Mouse (Mus musculus): Measurements from ENCODE around the gene Pygo1. TPM values are rescaled to one million over a fixed set of nuclear protein-coding genes. Genes with fewer than 3 reads are reported as not detected.

Pygo1 gene
- polyA plus RNA-seq, 1 experiment: 0.45 TPM

- Histone ChIP-seq H3K4me1 (ENCODE audit: control insufficient read depth, insufficient read depth, low read length) (no peaks in the 10 kb centered on the region; the same call in 1 of the 2 replicates), H3K27ac (ENCODE audit: control insufficient read depth, insufficient read depth, low read depth, low read length, poor library complexity) (no peak overlapping the region; the same call in 1 of the 2 replicates), H3K4me3 (replicated peaks; ENCODE audit: control insufficient read depth, low read depth, low read length) (peak overlapping the region; percentile 30)
- 49% methylated on average over 3 of the region's 3 CpGs for WGBS
- TF ChIP-seq POLR2A (IDR thresholded peaks at IDR 0.05; ENCODE audit: borderline replicate concordance, control insufficient read depth, low read depth, low read length) (no peak), CTCF (IDR thresholded peaks at IDR 0.05; ENCODE audit: control insufficient read depth, insufficient read depth, low read length) (no peak)
These were observed 62.3 kb downstream of the Pygo1 start for GRCm38 (mm10) chr9:72987703-72988102.

- no peak overlapping the region for H3K4me3 ChIP-seq (replicated peaks; ENCODE audit: control insufficient read depth, low read depth, low read length)
- H3K27ac ChIP-seq (ENCODE audit: control insufficient read depth, insufficient read depth, low read depth, low read length, poor library complexity): no peak overlapping the region
- WGBS: 88% methylated on average over 5 of the region's 5 CpGs
- no peak for TF ChIP-seq CTCF (IDR thresholded peaks at IDR 0.05; ENCODE audit: control insufficient read depth, insufficient read depth, low read length)
- no peak for TF ChIP-seq POLR2A (IDR thresholded peaks at IDR 0.05; ENCODE audit: borderline replicate concordance, control insufficient read depth, low read depth, low read length)
- H3K4me1 ChIP-seq (ENCODE audit: control insufficient read depth, insufficient read depth, low read length): no peaks in the 10 kb centered on the region; the same call in 1 of the 2 replicates
These were observed 63.3 kb downstream of the Pygo1 start for GRCm38 (mm10) chr9:72988706-72989105.

- H3K4me3 ChIP-seq (replicated peaks; ENCODE audit: control insufficient read depth, low read depth, low read length): no peak overlapping the region
- TF ChIP-seq CTCF (IDR thresholded peaks at IDR 0.05; ENCODE audit: control insufficient read depth, insufficient read depth, low read length): no peak
- no peak for TF ChIP-seq POLR2A (IDR thresholded peaks at IDR 0.05; ENCODE audit: borderline replicate concordance, control insufficient read depth, low read depth, low read length)
- WGBS: 45% methylated on average over 2 of the region's 2 CpGs
- H3K4me1 ChIP-seq (ENCODE audit: control insufficient read depth, insufficient read depth, low read length): peaks cover 1% of the 10 kb centered on the region; the same call in 1 of the 2 replicates
- H3K27ac ChIP-seq (ENCODE audit: control insufficient read depth, insufficient read depth, low read depth, low read length, poor library complexity): no peak overlapping the region
These were observed 66.0 kb downstream of the Pygo1 start for GRCm38 (mm10) chr9:72991420-72991819.

GRCm38 (mm10) chr9:72992576-72992975 is 67.1 kb downstream of the Pygo1 start:
- TF ChIP-seq POLR2A (IDR thresholded peaks at IDR 0.05; ENCODE audit: borderline replicate concordance, control insufficient read depth, low read depth, low read length) (no peak), CTCF (IDR thresholded peaks at IDR 0.05; ENCODE audit: control insufficient read depth, insufficient read depth, low read length) (no peak)
- Histone ChIP-seq H3K4me1 (ENCODE audit: control insufficient read depth, insufficient read depth, low read length) (peaks cover 1% of the 10 kb centered on the region; the same call in 1 of the 2 replicates), H3K4me3 (replicated peaks; ENCODE audit: control insufficient read depth, low read depth, low read length) (no peak overlapping the region), H3K27ac (ENCODE audit: control insufficient read depth, insufficient read depth, low read depth, low read length, poor library complexity) (0 out of 2 replicates have a peak overlapping the region, but pooled peaks have one; percentile 10)
- WGBS: 76% methylated on average over 5 of the region's 5 CpGs

- no peak overlapping the region for H3K27ac ChIP-seq (ENCODE audit: control insufficient read depth, insufficient read depth, low read depth, low read length, poor library complexity)
- no peak for TF ChIP-seq POLR2A (IDR thresholded peaks at IDR 0.05; ENCODE audit: borderline replicate concordance, control insufficient read depth, low read depth, low read length)
- no peak for TF ChIP-seq CTCF (IDR thresholded peaks at IDR 0.05; ENCODE audit: control insufficient read depth, insufficient read depth, low read length)
- H3K4me3 ChIP-seq (replicated peaks; ENCODE audit: control insufficient read depth, low read depth, low read length): no peak overlapping the region
- peaks cover 1% of the 10 kb centered on the region; the same call in 1 of the 2 replicates for H3K4me1 ChIP-seq (ENCODE audit: control insufficient read depth, insufficient read depth, low read length)
These were observed 70.7 kb downstream of the Pygo1 start for GRCm38 (mm10) chr9:72996167-72996566.

- TF ChIP-seq POLR2A (IDR thresholded peaks at IDR 0.05; ENCODE audit: borderline replicate concordance, control insufficient read depth, low read depth, low read length): no peak
- TF ChIP-seq CTCF (IDR thresholded peaks at IDR 0.05; ENCODE audit: control insufficient read depth, insufficient read depth, low read length): no peak
- no peak overlapping the region for H3K27ac ChIP-seq (ENCODE audit: control insufficient read depth, insufficient read depth, low read depth, low read length, poor library complexity)
- WGBS: 86% methylated on average over 7 of the region's 7 CpGs
These were observed 71.4 kb downstream of the Pygo1 start for GRCm38 (mm10) chr9:72996806-72997205.

GRCm38 (mm10) chr9:73000487-73000886 is 75.0 kb downstream of the Pygo1 start:
- 77% methylated on average over 2 of the region's 2 CpGs for WGBS
- no peak overlapping the region for H3K4me3 ChIP-seq (replicated peaks; ENCODE audit: control insufficient read depth, low read depth, low read length)
- TF ChIP-seq CTCF (IDR thresholded peaks at IDR 0.05; ENCODE audit: control insufficient read depth, insufficient read depth, low read length) (0 out of 2 replicates have a peak, but pooled peaks have one; percentile 6), POLR2A (IDR thresholded peaks at IDR 0.05; ENCODE audit: borderline replicate concordance, control insufficient read depth, low read depth, low read length) (no peak)

More at GRCm38 (mm10) chr9:72996806-72997205, 71.4 kb downstream of the Pygo1 start:
- Histone ChIP-seq H3K4me1 (ENCODE audit: control insufficient read depth, insufficient read depth, low read length) (peaks cover 1% of the 10 kb centered on the region; the same call in 1 of the 2 replicates), H3K4me3 (replicated peaks; ENCODE audit: control insufficient read depth, low read depth, low read length) (no peak overlapping the region)

GRCm38 (mm10) chr9:73001314-73002011 is 76.0 kb downstream of the Pygo1 start:
- peak overlapping the region; percentile 73; the same call in 1 of the 2 replicates for H3K27ac ChIP-seq (ENCODE audit: control insufficient read depth, insufficient read depth, low read depth, low read length, poor library complexity)
- no peak for TF ChIP-seq CTCF (IDR thresholded peaks at IDR 0.05; ENCODE audit: control insufficient read depth, insufficient read depth, low read length)
- no peak for TF ChIP-seq POLR2A (IDR thresholded peaks at IDR 0.05; ENCODE audit: borderline replicate concordance, control insufficient read depth, low read depth, low read length)
- no peaks in the 10 kb centered on the region; the same call in 1 of the 2 replicates for H3K4me1 ChIP-seq (ENCODE audit: control insufficient read depth, insufficient read depth, low read length)
- H3K4me3 ChIP-seq (replicated peaks; ENCODE audit: control insufficient read depth, low read depth, low read length): no peak overlapping the region
- WGBS: 67% methylated on average over 13 of the region's 13 CpGs

More at GRCm38 (mm10) chr9:73000487-73000886, 75.0 kb downstream of the Pygo1 start:
- no peaks in the 10 kb centered on the region; the same call in 1 of the 2 replicates for H3K4me1 ChIP-seq (ENCODE audit: control insufficient read depth, insufficient read depth, low read length)
- H3K27ac ChIP-seq (ENCODE audit: control insufficient read depth, insufficient read depth, low read depth, low read length, poor library complexity): no peak overlapping the region

Other genes starting within 250 kb of the Pygo1 start
- gene Prtg, start 118.8 kb upstream of the Pygo1 start, polyA plus RNA-seq (2011; ENCODE audit: insufficient read depth, insufficient read length, low replicate concordance, missing spikeins): 0.32 and 0.55 TPM in 2 replicates
- not detected in 2 replicates for gene Dyx1c1, start 33.1 kb downstream of the Pygo1 start, polyA plus RNA-seq (2011; ENCODE audit: insufficient read depth, insufficient read length, low replicate concordance, missing spikeins)
- not detected in 2 replicates for gene Gm44503, start 33.2 kb downstream of the Pygo1 start, polyA plus RNA-seq (2011; ENCODE audit: insufficient read depth, insufficient read length, low replicate concordance, missing spikeins)
- 1.9 and 4.7 TPM in 2 replicates for gene Ccpg1os, start 59.7 kb downstream of the Pygo1 start, polyA plus RNA-seq (2011; ENCODE audit: insufficient read depth, insufficient read length, low replicate concordance, missing spikeins)
- gene Ccpg1, start 59.8 kb downstream of the Pygo1 start, polyA plus RNA-seq (2011; ENCODE audit: insufficient read depth, insufficient read length, low replicate concordance, missing spikeins): 22.6 and 65.3 TPM in 2 replicates
- gene Pigb, start 114.7 kb downstream of the Pygo1 start, polyA plus RNA-seq (2011; ENCODE audit: insufficient read depth, insufficient read length, low replicate concordance, missing spikeins): 2.3 and 4.3 TPM in 2 replicates
- gene Rab27a, start 119.2 kb downstream of the Pygo1 start, polyA plus RNA-seq (2011; ENCODE audit: insufficient read depth, insufficient read length, low replicate concordance, missing spikeins): 14.0 and 33.6 TPM in 2 replicates
- 5.6 TPM in 1 of 2 replicates, not detected in the other for gene Khdc3, start 176.2 kb downstream of the Pygo1 start, polyA plus RNA-seq (2011; ENCODE audit: insufficient read depth, insufficient read length, low replicate concordance, missing spikeins)
- not detected in 2 replicates for gene Gm20509, start 176.8 kb downstream of the Pygo1 start, polyA plus RNA-seq (2011; ENCODE audit: insufficient read depth, insufficient read length, low replicate concordance, missing spikeins)
- gene Rsl24d1, start 187.8 kb downstream of the Pygo1 start, polyA plus RNA-seq (2011; ENCODE audit: insufficient read depth, insufficient read length, low replicate concordance, missing spikeins): 37.2 and 47.4 TPM in 2 replicates

All from bone marrow, adult 2 months (tissue).